Mouse (Mus musculus) layer of hippocampus, adult 2 months (tissue): ENCODE measurements around the gene Gm11985. TPM values are rescaled to one million over a fixed set of nuclear protein-coding genes. Genes with fewer than 3 reads are reported as not detected.
A peak's percentile ranks its signal among the peaks of the same experiment; 100 is the strongest.

Experiments
- DNase-seq, 2 experiments: peaks; one replicate each; pipeline ENCODE4 v3.0.0; 2022; ENCODE audit warnings: low spot score in 2 of 2
- H3K27ac ChIP-seq: fragments of 200-600 bp; 2 replicates; pipeline ENCODE4 v1.8.1; 2022
- H3K4me3 ChIP-seq: fragments of 200-600 bp; 2 replicates; pipeline ENCODE4 v1.8.1; 2022; ENCODE audit warnings: mild to moderate bottlenecking
- CTCF ChIP-seq: fragments of 200-600 bp; conservative IDR thresholded peaks from 2 replicates; pipeline ENCODE4 v1.8.1; 2022; ENCODE audit warnings: antibody characterized with exemption, mild to moderate bottlenecking, moderate library complexity
- total RNA-seq, 2 experiments: library from RNA; stranded (reverse); gene quantifications; 2 replicates each; pipeline ENCODE4 v1.2.3; 2021

Gene Gm11985
- total RNA-seq, 2 experiments from 2014 or later: not detected

DNA sequence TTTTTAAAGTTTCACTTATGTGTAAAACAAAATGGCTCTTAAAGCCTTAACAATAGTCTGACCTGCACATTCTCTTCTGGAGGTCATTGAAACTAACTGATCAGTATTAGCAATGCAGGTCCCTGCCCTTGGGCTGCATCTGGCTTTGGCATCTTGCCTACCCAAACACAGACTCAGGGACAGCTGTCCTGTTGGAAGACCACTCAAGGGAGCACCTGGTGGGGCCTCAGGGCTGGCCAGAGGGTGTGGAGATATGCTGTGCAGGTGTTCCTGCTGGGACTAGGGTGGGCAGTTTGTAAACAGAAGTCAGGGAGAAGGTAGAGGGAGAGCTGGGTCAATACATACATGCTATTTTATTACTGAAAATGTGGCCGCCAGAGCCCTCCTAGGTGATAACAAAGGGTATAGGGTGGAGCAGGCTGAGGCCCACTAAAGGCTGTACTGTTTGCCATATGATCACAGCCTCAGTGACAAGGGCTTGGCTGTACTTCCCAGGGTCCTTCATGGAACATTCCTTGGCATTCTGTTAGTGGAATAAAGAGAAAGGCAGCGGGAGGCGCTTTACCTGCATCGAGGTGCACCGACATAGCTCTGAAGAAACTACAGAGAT, 52.0 kb downstream of the Gm11985 start:
- DNase-seq: no peak
- Histone ChIP-seq H3K27ac (no peak overlapping the region), H3K4me3 (no peak overlapping the region)
- TF ChIP-seq CTCF: no peak

DNA sequence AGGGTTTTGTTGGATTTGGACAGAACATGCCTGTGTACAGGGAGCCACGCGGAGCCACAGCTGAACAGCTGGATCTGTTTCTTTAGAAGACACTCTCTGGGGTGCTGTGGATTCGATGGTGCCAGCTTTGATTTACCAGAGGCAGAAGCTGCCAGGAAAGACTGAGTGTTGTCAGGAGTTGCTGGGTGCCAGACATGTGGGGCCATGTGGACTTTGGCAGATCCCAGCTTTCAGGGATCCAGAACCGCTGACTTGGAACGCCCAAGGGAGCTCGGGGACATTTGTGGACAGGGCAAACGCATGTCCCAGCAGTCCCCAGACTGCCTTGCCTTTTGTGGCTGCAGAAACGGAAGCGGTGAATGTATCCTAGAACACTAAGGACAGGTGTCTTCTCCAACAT, 52.6 kb downstream of the Gm11985 start:
- no peak for TF ChIP-seq CTCF
- Histone ChIP-seq H3K27ac (no peak overlapping the region), H3K4me3 (no peak overlapping the region)
- no peak for DNase-seq

DNA sequence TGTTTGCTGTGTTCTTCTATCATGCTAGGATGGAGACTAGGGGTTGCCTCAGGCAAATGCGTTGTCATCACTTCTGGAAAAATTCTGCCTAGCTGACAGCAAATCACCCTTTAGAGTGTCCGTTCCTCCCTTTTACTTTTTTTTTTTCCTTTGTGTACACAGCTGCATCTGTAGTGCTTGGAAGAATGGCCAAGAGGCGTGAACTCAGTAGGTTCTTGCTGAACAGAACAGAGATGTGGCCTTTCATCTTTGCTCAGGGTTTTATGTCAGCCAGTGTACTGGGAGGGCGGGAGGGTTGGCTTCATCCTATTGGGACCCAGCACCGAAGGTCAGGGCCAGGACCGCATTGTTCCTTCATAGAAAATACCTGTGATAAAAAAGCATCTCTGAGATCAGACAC, 53.1 kb downstream of the Gm11985 start:
- TF ChIP-seq CTCF: no peak
- DNase-seq: no peak
- no peak overlapping the region for H3K27ac ChIP-seq
- no peak overlapping the region for H3K4me3 ChIP-seq

DNA sequence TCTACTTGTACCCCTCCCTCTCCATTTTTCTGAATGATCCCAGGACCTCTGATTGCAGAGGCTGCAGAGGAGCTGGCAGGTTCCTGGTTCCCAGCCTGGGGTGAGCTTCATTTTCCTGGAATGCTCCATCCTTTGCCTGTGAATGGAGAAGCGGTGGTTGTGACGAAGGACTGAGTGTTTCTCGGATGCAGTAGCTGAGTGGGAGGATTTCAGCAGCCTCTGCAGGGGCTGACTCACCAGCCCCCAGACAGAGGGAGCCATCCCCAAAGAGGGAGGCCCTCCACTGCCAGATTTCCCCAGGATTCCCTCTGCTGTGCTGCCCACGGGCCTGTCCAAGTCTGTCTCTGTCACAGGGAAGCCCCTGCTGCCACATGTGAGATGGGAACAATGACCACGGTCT, 54.0 kb downstream of the Gm11985 start:
- TF ChIP-seq CTCF: no peak
- Histone ChIP-seq H3K27ac (peak overlapping the region; percentile 18; the same call in 1 of the 2 replicates), H3K4me3 (no peak overlapping the region)
- peak; percentile 59 to 65 for DNase-seq

DNA sequence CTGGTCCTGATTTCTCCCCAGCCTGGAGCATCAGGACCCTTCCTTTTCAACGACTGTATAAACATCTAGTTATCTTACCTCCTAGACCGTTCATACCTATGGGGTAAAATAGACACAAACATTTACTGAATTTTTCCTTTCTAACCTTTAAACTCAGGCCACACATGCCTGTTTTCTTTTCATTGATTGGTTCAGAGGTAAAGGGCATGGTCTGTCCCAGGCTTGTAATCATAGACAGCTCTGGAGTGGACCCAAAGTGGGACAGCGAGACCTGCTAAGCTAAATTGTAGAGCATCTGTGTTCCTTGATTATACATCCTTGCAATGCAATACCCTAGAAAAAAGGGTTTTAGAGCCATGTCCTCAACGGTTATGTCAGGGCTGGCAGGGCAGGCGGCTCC, 54.6 kb downstream of the Gm11985 start:
- H3K27ac ChIP-seq: peak overlapping the region; percentile 18; the same call in 1 of the 2 replicates
- H3K4me3 ChIP-seq: no peak overlapping the region
- TF ChIP-seq CTCF: no peak
- no peak for DNase-seq

Other genes starting within 250 kb of the Gm11985 start
- gene Adcy1, start 125.1 kb downstream of the Gm11985 start, total RNA-seq: 100 to 1,000 TPM; 376 to 403 TPM
- under 1 TPM in 1 of 2 experiments, not detected in 1; 0.23 TPM for gene Igfbp1, start 9.2 kb upstream of the Gm11985 start, total RNA-seq
- gene Igfbp3, start 25.4 kb upstream of the Gm11985 start, total RNA-seq: 10 to 100 TPM; 10.2 to 11.1 TPM